Mouse (Mus musculus): Measurements from ENCODE around the gene Nubp2.

DNA sequence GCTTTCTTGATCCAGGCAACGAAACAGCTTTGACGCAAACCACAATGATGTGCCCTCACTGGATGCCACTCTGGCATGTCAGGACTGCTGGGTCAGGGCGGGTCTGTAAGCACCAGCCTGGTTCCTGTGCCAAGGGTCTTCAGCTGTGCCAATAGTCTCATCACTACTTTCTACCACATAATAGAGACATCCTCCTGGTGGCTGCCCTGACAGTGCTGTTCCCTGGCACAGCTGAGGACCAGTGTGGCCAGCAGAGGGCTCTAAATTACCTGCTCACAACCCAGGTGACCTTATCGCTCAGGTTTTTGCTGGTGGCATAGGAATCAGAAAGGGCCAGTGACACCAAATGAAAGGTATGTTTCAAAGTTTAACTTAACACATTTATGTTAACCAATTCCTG is 45.0 kb downstream of the Nubp2 start:
- TF ChIP-seq EP300 (IDR thresholded peaks at IDR 0.05; ENCODE audit: low read depth) = no peak
- peak; percentile 83 for TF ChIP-seq CTCF (IDR thresholded peaks at IDR 0.05; ENCODE audit: low read depth)

Data from liver, postnatal 0 days (tissue).